Comparison of ENCODE assay signal across 8 mouse cellular contexts in genomic region chr12:57776290-57776997, GRCm38 (mm10).
DNase-seq lines count a peak whose midpoint lies in the region; ATAC-seq lines count a peak whose summit lies in the region.
"Had no signal": no experiment of that assay in that cellular context is flagged by ENCODE, and none has a peak within 500 bp of the region (broad histone marks: within the 10 kb centered on the region; RNA-seq: fewer than 3 reads in every experiment).

No protein-coding gene starts in this region.

- H3K4me2 ChIP-seq in embryonic facial prominence, embryonic 14.5 days (ENCODE audit: low read depth, low read length) = peak overlapping the region; percentile 35
- H3K4me2 ChIP-seq: liver, embryonic 13.5 days had no signal

- DNase-seq in layer of hippocampus, adult 11-12 months (ENCODE audit: low spot score) = peak; percentile 3
- no peak for DNase-seq in layer of hippocampus, adult 9-10 months (ENCODE audit: low spot score)
- peak; percentile 75 for DNase-seq in embryonic facial prominence, embryonic 14.5 days (ENCODE audit: low spot score)
- DNase-seq in layer of hippocampus, postnatal 14 days (ENCODE audit: low spot score in 2 of 2) = peak; percentile 5 to 11
- DNase-seq in right cerebral cortex, adult 2 months (ENCODE audit: low spot score in 2 of 2) = peak; percentile 9 to 28
- no peak for DNase-seq in adrenal gland, adult (ENCODE audit: inconsistent age in 2 of 2, low spot score in 1 of 2)
- DNase-seq in adrenal gland, postnatal 14 days = no peak
- DNase-seq: liver, embryonic 13.5 days had no signal

- WGBS in embryonic facial prominence, embryonic 14.5 days = 8% methylated on average over 12 of the region's 12 CpGs

- H3K27ac ChIP-seq in embryonic facial prominence, embryonic 14.5 days (replicated peaks; ENCODE audit: low read depth, low read length) = no peak overlapping the region
- H3K27ac ChIP-seq: liver, embryonic 13.5 days had no signal

- H3K9ac ChIP-seq in embryonic facial prominence, embryonic 14.5 days (ENCODE audit: low read depth, low read length) = no peak overlapping the region
- H3K9ac ChIP-seq: liver, embryonic 13.5 days had no signal

- no peaks in the 10 kb centered on the region for H3K9me3 ChIP-seq in embryonic facial prominence, embryonic 14.5 days (ENCODE audit: control insufficient read depth, low read length)
- H3K9me3 ChIP-seq: liver, embryonic 13.5 days had no signal

- ATAC-seq in embryonic facial prominence, embryonic 14.5 days (ENCODE audit: low read depth) = peak; percentile 87

- H3K36me3 ChIP-seq in embryonic facial prominence, embryonic 14.5 days (ENCODE audit: control insufficient read depth, insufficient read depth, low read length) = no peaks in the 10 kb centered on the region
- H3K36me3 ChIP-seq: liver, embryonic 13.5 days had no signal

- H3K4me1 ChIP-seq in embryonic facial prominence, embryonic 14.5 days (ENCODE audit: control insufficient read depth, insufficient read depth, low read length) = no peaks in the 10 kb centered on the region
- H3K4me1 ChIP-seq: liver, embryonic 13.5 days had no signal

- H3K4me3 ChIP-seq in embryonic facial prominence, embryonic 14.5 days (ENCODE audit: low read depth, low read length) = no peak overlapping the region
- H3K4me3 ChIP-seq: liver, embryonic 13.5 days had no signal

- no peaks in the 10 kb centered on the region for H3K27me3 ChIP-seq in embryonic facial prominence, embryonic 14.5 days (replicated peaks; ENCODE audit: control insufficient read depth, insufficient read depth, low read length)
- H3K27me3 ChIP-seq: liver, embryonic 13.5 days had no signal

Comparison
In these comparisons a context has a peak if more than half of its experiments do, and no peak if none do; other contexts are left out.
1. DNase-seq: peak in layer of hippocampus, adult 11-12 months (single experiment), embryonic facial prominence, embryonic 14.5 days (single experiment), layer of hippocampus, postnatal 14 days (2 of 2) and right cerebral cortex, adult 2 months (2 of 2); none in layer of hippocampus, adult 9-10 months (single experiment), adrenal gland, adult (0 of 2) and adrenal gland, postnatal 14 days (single experiment).